Mouse (Mus musculus) WW6 (cell line): ENCODE measurements around the gene Adk.

Experiments used
- DNase-seq: peaks from one replicate; pipeline ENCODE4 v3.0.0-alpha.2; 2013; ENCODE audit warnings: low read depth, low spot score

The Adk gene

GRCm38 (mm10) chr14:21165706-21166105 lies 113.3 kb downstream of the Adk start:
- no peak for DNase-seq

DNA sequence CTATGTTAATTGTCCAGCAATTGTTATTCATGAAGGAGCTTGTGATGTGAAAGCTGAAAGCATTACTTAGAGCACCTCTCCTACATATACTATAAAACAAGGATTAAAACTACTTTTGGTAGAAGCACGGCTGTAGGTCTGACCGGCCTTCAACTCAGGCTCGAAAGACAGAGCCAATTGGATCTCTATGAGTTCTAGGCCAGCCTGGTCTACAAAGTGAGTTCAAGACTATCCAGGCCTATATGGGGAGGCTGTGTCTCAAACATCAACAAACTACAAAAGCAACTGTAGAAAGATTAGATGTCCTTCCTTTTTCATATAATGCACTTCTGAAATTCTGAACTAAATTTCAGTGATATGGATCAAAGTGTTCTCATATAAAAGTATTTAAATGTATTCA lies 113.7 kb downstream of the Adk start:
- DNase-seq = no peak

DNA sequence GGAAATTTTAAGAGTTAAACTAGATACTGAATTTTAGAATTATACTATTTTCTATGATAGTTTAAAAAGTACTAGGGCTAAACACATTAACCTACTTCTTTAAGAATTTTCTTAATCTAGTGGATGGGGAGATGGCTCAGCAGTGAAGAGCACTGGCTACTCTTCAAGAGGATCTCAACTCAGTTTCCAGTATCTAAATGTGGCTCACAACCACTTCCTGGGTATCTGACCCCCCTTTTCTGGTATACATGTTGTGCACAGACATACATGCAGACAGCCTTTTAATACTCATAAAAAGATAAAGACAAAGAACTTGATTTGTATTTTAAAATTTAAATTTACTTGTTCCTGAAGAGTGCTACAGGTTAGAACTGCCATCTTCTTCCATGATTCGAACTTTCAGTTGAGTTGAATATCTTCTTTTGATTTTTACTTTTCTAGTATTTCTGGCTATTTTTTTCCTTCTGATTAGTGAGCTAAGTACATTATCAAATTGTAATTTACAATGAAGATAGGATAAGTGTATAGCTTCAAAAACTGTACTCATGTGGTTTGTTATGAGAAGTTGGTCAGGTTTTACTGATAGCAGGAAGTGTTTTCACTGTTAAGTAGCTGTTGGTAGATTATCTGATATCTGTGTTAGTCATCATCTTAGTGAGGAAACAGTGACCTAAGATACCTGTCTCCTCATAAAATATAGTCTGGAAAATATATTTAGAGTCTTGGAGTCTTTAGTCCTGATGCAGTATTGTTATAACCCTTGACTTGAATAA lies 121.8 kb downstream of the Adk start:
- DNase-seq = no peak

- no peak for DNase-seq
These were observed 122.4 kb downstream of the Adk start for GRCm38 (mm10) chr14:21174804-21175203.

DNA sequence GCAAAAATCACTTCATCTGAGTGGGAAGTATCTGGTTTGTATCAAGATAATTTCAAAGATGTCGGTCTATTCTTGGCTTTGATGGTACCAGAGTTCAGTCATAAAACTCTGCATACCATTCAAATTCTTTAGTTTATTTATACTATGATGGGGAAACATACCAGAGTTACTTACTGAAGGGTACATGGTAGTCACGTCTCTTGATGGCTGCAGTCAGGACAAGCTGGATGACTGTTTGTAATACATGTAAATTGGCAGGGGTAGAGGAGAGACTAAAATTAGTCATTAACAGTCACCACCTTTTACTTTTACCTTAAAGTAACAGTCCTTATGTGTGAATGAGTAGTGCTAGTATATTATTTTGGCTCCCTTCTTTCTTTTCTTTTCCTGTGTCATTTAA lies 125.4 kb downstream of the Adk start:
- DNase-seq = no peak

GRCm38 (mm10) chr14:21178356-21178755 lies 126.0 kb downstream of the Adk start:
- DNase-seq = no peak

- no peak for DNase-seq
These were observed 128.7 kb downstream of the Adk start for GRCm38 (mm10) chr14:21181053-21181452.

DNA sequence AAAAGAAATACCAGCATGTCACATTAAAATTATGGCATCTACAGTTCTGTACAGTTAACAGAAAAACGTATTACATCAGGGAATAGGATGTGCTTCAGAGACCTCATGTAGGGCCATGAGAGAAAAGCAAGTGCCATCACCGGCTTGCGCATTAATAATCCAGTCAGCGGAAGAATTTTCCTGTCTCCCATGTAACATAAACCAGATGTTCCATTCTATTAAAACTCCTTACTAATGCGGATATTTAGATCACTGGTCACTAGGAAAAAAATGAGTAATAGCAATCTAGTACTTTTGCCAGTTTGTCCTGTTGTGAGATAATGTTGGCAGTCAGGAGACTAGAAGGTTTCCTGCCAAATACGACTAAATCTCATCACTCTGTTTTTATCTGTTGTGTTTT lies 139.6 kb downstream of the Adk start:
- DNase-seq = no peak

DNA sequence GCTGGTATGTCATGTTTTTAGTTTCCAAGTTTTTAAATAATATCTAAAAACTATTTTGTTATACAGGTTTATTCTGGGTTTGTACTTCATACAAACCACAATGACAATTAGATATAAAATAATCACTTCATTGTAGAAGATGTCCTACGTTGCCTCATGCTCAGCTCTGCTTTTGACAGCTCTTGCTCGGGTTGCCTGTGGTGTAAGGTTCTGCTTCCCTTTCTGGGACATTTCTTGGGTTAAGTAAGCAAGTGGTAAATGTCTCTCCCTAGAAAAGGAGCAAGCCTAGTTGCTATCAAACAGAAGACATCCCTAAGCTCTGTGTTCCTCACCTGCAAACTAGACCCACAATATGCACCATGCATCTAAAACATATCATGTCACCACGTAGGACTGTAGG lies 140.4 kb downstream of the Adk start:
- no peak for DNase-seq

GRCm38 (mm10) chr14:21194336-21194735 lies 142.0 kb downstream of the Adk start:
- no peak for DNase-seq

- no peak for DNase-seq
These were observed 148.5 kb downstream of the Adk start for GRCm38 (mm10) chr14:21200850-21201249.

GRCm38 (mm10) chr14:21206472-21206871 lies 154.1 kb downstream of the Adk start:
- no peak for DNase-seq

- DNase-seq = no peak
These were observed 169.3 kb downstream of the Adk start for GRCm38 (mm10) chr14:21221574-21222138.

GRCm38 (mm10) chr14:21222206-21222605 lies 169.8 kb downstream of the Adk start:
- DNase-seq = no peak

- DNase-seq = no peak
These were observed 171.1 kb downstream of the Adk start for GRCm38 (mm10) chr14:21223456-21223855.

DNA sequence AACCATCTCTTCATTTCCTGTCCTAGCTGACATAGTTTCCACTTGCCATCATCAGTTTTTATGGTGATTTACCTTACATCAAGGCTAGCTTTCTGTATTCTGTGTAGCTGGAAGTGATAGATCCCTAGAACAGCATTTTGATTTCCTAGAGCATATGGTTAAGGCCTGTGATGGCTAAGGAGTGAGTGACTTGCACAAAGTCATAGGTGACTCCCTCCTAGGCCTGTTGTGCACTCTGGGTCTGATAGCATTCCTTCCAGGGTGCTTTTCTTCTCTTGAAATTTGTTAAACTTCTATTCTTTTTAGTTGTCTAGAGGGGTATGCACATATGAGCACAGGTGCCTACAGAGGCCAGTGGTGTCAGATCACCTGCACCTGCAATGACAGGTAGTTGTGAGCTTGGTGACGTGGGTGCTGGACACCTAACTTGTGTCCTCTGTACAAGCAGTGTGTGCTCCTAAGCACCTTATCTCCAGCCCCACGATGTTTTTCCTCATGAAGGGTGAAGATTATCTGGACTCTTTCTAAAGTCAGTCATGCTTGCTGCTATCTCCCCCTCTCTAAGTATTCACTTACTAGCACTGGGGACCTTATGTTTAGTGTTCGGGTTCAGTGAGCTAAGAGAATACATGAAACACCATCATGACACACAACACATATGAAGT lies 171.7 kb downstream of the Adk start:
- no peak for DNase-seq

DNA sequence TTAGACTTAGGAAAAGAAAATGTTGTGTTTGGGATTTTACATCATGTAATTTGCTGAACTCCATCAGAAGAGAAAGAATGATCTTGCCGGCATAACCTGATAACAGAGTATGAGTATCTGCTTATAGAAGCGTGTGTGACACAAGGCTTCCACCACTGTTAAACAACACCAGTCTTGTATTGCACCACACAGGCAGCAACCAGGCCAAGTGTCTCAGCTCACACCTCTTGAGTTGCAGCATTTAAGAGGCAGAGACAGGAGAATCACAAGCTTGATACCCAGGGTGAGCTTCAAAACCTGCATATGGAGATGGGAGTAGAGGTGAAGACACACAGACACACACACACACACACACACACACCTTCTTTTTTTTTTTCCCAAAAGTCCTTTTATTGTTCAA lies 184.7 kb downstream of the Adk start:
- no peak for DNase-seq

DNA sequence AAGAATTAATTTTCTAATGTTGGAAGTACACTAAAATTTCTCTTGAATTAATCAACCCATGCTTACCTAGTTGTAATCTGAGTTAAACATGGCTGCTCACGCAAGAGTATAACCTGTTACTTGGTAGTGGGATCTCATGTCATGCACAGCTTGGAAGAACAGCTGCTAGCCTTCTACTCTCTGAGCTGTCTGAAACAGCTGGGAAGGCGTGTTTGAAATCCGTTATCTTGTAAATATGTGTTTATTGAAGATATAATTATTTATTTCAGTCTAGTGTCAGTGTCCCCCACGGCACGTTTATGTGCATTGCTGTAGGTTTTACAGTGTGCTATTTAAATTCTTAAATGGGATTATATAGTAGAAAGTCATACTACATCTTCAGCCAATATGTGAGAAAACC lies 188.7 kb downstream of the Adk start:
- DNase-seq = no peak

- no peak for DNase-seq
These were observed 199.0 kb downstream of the Adk start for GRCm38 (mm10) chr14:21251386-21251785.

DNA sequence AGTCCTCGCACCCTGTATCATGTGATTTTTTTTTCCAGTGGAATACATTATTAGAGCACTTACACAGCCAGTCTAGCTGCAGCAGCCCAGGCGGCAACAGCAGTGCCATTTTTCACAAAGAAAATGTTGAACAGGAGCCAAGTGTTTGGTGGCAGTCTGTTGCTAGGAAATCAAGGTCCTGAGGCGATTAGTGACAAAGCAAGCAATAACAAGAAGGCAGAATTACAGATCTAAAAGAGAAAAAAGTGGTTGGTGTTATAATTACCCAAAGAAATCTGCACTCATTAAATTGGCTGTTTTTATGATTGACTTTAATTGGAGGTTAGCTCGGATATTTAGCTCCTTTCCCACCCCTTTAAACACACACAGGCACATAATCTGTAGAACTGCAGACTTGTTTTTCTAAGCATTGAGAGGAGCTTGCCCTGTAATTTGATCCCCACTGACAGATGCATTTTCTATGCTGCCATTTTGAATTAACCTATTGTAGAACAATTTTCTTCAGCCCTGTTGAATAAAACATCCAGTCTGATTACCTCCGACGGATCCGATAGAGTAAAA lies 200.0 kb downstream of the Adk start:
- DNase-seq = no peak

GRCm38 (mm10) chr14:21253321-21253992 lies 201.1 kb downstream of the Adk start:
- no peak for DNase-seq

GRCm38 (mm10) chr14:21253993-21254339 lies 201.6 kb downstream of the Adk start:
- DNase-seq = no peak
